Mouse (Mus musculus) thymus, adult 2 months (tissue): ENCODE results near the gene Dffa.

Experiments used
- CTCF ChIP-seq: fragments of 200-500 bp; IDR thresholded peaks from 2 replicates; pipeline ENCODE4 v1.5.1; 2012; ENCODE audit warnings: mild to moderate bottlenecking, control low read depth, low read length, moderate library complexity, borderline replicate concordance; ENCODE audit not compliant: control insufficient read depth, poor library complexity, insufficient read depth; ENCODE audit errors: extremely low read depth
- POLR2A ChIP-seq: fragments of 200-500 bp; IDR thresholded peaks from 2 replicates; pipeline ENCODE4 v1.6.1; 2012; ENCODE audit warnings: mild to moderate bottlenecking, low read length, control low read depth, moderate library complexity; ENCODE audit not compliant: control insufficient read depth, poor library complexity, insufficient read depth; ENCODE audit errors: extremely low read depth

- TF ChIP-seq POLR2A: no peak
- no peak for TF ChIP-seq CTCF
Measured at GRCm38 (mm10) chr4:149064061-149064854, 39.7 kb upstream of the Dffa start.
